ENCODE assay signal across 27 mouse cellular contexts in genomic region chr5:91751168-91751567, GRCm38 (mm10).
A peak's percentile ranks its signal among the peaks of the same experiment; 100 is the strongest.
DNase-seq lines count a peak whose midpoint lies in the region; ATAC-seq lines count a peak whose summit lies in the region.
"Had no signal": no experiment of that assay in that cellular context is flagged by ENCODE, and none has a peak within 500 bp of the region (broad histone marks: within the 10 kb centered on the region; RNA-seq: fewer than 3 reads in every experiment).

No protein-coding gene starts in this region.

- no peaks in the 10 kb centered on the region for H3K9me3 ChIP-seq in heart, embryonic 10.5 days
- no peaks in the 10 kb centered on the region for H3K9me3 ChIP-seq in kidney, embryonic 15.5 days (replicated peaks)
- no peaks in the 10 kb centered on the region for H3K9me3 ChIP-seq in kidney, embryonic 14.5 days (ENCODE audit: control insufficient read depth, low read length)
- H3K9me3 ChIP-seq: embryonic facial prominence, embryonic 12.5 days; hindbrain, embryonic 13.5 days had no signal

- no peak overlapping the region for H3K4me2 ChIP-seq in kidney, embryonic 15.5 days
- H3K4me2 ChIP-seq in kidney, embryonic 14.5 days (replicated peaks; ENCODE audit: low read depth, low read length) = no peak overlapping the region
- H3K4me2 ChIP-seq: embryonic facial prominence, embryonic 12.5 days; hindbrain, embryonic 13.5 days; midbrain, embryonic 11.5 days had no signal

- no peak overlapping the region for H3K4me3 ChIP-seq in heart, embryonic 10.5 days
- H3K4me3 ChIP-seq in kidney, embryonic 15.5 days (replicated peaks) = no peak overlapping the region
- H3K4me3 ChIP-seq in kidney, embryonic 14.5 days (ENCODE audit: low read length) = no peak overlapping the region
- H3K4me3 ChIP-seq: embryonic facial prominence, embryonic 12.5 days; hindbrain, embryonic 13.5 days had no signal

- H3K36me3 ChIP-seq in heart, embryonic 10.5 days = no peaks in the 10 kb centered on the region
- H3K36me3 ChIP-seq in kidney, embryonic 15.5 days = no peaks in the 10 kb centered on the region
- H3K36me3 ChIP-seq in kidney, embryonic 14.5 days (ENCODE audit: control insufficient read depth, insufficient read depth, low read length) = no peaks in the 10 kb centered on the region
- H3K36me3 ChIP-seq: embryonic facial prominence, embryonic 12.5 days; G1E; hindbrain, embryonic 13.5 days had no signal

- H3K9ac ChIP-seq in kidney, embryonic 15.5 days = no peak overlapping the region
- no peak overlapping the region for H3K9ac ChIP-seq in kidney, embryonic 14.5 days (ENCODE audit: low read depth, low read length)
- H3K9ac ChIP-seq: embryonic facial prominence, embryonic 12.5 days; hindbrain, embryonic 13.5 days had no signal

- intact Hi-C loops in left cerebral cortex, postnatal 25 days (cut with DNase I) = no loop called here

- H3K27me3 ChIP-seq in heart, embryonic 10.5 days (ENCODE audit: insufficient read depth, poor library complexity, severe bottlenecking) = no peaks in the 10 kb centered on the region
- H3K27me3 ChIP-seq in kidney, embryonic 15.5 days = no peaks in the 10 kb centered on the region
- no peaks in the 10 kb centered on the region for H3K27me3 ChIP-seq in kidney, embryonic 14.5 days (ENCODE audit: control insufficient read depth, insufficient read depth, low read length)
- H3K27me3 ChIP-seq: embryonic facial prominence, embryonic 12.5 days had no signal

- peak; percentile 43; the same call in 1 of the 2 replicates for ATAC-seq in kidney, embryonic 15.5 days (replicated peaks; ENCODE audit: low FRiP score)
- no peak for ATAC-seq in kidney, embryonic 14.5 days (ENCODE audit: low FRiP score, low TSS enrichment)
- ATAC-seq in granulocyte monocyte progenitor cell, adult 5-6 weeks (replicated peaks; ENCODE audit: poor library complexity, severe bottlenecking) = peak; percentile 78
- ATAC-seq in megakaryocyte progenitor cell, adult 5-6 weeks (replicated peaks; ENCODE audit: poor library complexity) = peak; percentile 87
- ATAC-seq: forebrain, embryonic 14.5 days; lung, postnatal 0 days; midbrain, embryonic 16.5 days had no signal

- 38% methylated on average over 6 of the region's 6 CpGs for WGBS in heart, embryonic 10.5 days
- WGBS in kidney, embryonic 15.5 days = 38% methylated on average over 6 of the region's 6 CpGs
- WGBS in kidney, embryonic 14.5 days = 43% methylated on average over 6 of the region's 6 CpGs

- H3K27ac ChIP-seq in heart, embryonic 10.5 days = peak overlapping the region; percentile 29; the same call in 1 of the 2 replicates
- no peak overlapping the region for H3K27ac ChIP-seq in kidney, embryonic 15.5 days
- no peak overlapping the region for H3K27ac ChIP-seq in kidney, embryonic 14.5 days (ENCODE audit: low read depth, low read length)
- H3K27ac ChIP-seq: embryonic facial prominence, embryonic 12.5 days; hindbrain, embryonic 13.5 days; kidney, postnatal 0 days had no signal

- H3K4me1 ChIP-seq in heart, embryonic 10.5 days = peaks cover 16% of the 10 kb centered on the region; the same call in 1 of the 2 replicates
- peaks cover 7% of the 10 kb centered on the region for H3K4me1 ChIP-seq in kidney, embryonic 15.5 days
- H3K4me1 ChIP-seq in kidney, embryonic 14.5 days (ENCODE audit: control insufficient read depth, insufficient read depth, low read length) = 0 out of 2 replicates have a peak, but pooled peaks cover 8% of the 10 kb centered on the region
- H3K4me1 ChIP-seq: hindbrain, embryonic 13.5 days had no signal

- DNase-seq in heart, embryonic 10.5 days (ENCODE audit: low spot score) = peak; percentile 78
- no peak for DNase-seq in heart, adult 8-10 months (ENCODE audit: low spot score)
- no peak for DNase-seq in left cerebral cortex, postnatal 25 days (ENCODE audit: low spot score in 2 of 2)
- DNase-seq: adrenal gland, postnatal 10 days; cerebellum, adult 8-10 months; cerebellum, postnatal 36 days; embryo, embryonic 11 days; gastrocnemius, postnatal 14 days; heart, adult 18-20 months; kidney, adult 18-20 months; layer of hippocampus, adult 9-11 months; lung, adult 18-20 months; lung, postnatal 4 days; right cerebral cortex, postnatal 25 days; thymus, postnatal 4 days had no signal
